Mouse (Mus musculus): ENCODE measurements around the gene Celsr1. TPM values are rescaled to one million over a fixed set of nuclear protein-coding genes. Genes with fewer than 3 reads are reported as not detected.

Gene Celsr1
- polyA plus RNA-seq, 1 experiment from 2014 or later = 3.1 TPM

DNA sequence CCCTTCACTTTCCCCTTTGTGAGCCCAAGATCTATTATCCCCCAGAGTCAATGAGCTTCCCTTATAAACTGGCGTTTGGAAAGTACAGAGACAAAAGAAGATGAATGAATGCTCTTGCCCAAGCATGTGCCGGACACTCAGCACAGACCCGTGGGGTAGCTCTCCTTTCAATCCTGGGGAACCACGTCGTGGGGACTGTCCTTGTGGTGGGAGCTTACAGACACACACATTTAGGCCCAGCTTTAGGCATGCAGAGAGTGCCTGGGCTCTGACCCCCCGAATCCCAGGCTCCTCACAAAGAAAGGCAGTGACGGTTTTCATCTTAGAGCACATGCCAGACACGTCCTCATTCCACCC, 113.7 kb downstream of the Celsr1 start:
- H3K9me3 ChIP-seq = no peaks in the 10 kb centered on the region
- no peaks in the 10 kb centered on the region for H3K36me3 ChIP-seq
- no peaks in the 10 kb centered on the region for H3K27me3 ChIP-seq (replicated peaks)
- no peak overlapping the region for H3K27ac ChIP-seq
- no peak overlapping the region for H3K9ac ChIP-seq
- no peak for ATAC-seq (ENCODE audit: insufficient read depth, low FRiP score, low read depth)
- H3K4me1 ChIP-seq = no peaks in the 10 kb centered on the region
- no peak overlapping the region for H3K4me3 ChIP-seq (replicated peaks)
- 69% methylated on average over 8 of the region's 8 CpGs for WGBS
- H3K4me2 ChIP-seq = no peak overlapping the region

- Histone ChIP-seq H3K36me3 (no peaks in the 10 kb centered on the region), H3K4me1 (no peaks in the 10 kb centered on the region), H3K27ac (no peak overlapping the region), H3K9ac (no peak overlapping the region), H3K27me3 (replicated peaks) (no peaks in the 10 kb centered on the region), H3K4me2 (no peak overlapping the region), H3K9me3 (no peaks in the 10 kb centered on the region), H3K4me3 (replicated peaks) (no peak overlapping the region)
- WGBS = 63% methylated on average over 8 of the region's 8 CpGs
- no peak for ATAC-seq (ENCODE audit: insufficient read depth, low FRiP score, low read depth)
These were observed 114.2 kb downstream of the Celsr1 start for GRCm38 (mm10) chr15:85919191-85919891.

GRCm38 (mm10) chr15:85913605-85914004, 120.0 kb downstream of the Celsr1 start:
- no peak overlapping the region for H3K4me3 ChIP-seq (replicated peaks)
- H3K9me3 ChIP-seq = no peaks in the 10 kb centered on the region
- no peak overlapping the region for H3K27ac ChIP-seq
- no peak overlapping the region for H3K4me2 ChIP-seq
- H3K4me1 ChIP-seq = peaks cover 20% of the 10 kb centered on the region
- no peak for ATAC-seq (ENCODE audit: insufficient read depth, low FRiP score, low read depth)
- H3K36me3 ChIP-seq = no peaks in the 10 kb centered on the region
- H3K9ac ChIP-seq = no peak overlapping the region
- WGBS = 36% methylated on average over 2 of the region's 2 CpGs
- H3K27me3 ChIP-seq (replicated peaks) = no peaks in the 10 kb centered on the region

- 22% methylated on average over 10 of the region's 10 CpGs for WGBS
- H3K4me2 ChIP-seq = 0 out of 2 replicates have a peak overlapping the region, but pooled peaks have one; percentile 10
- H3K27ac ChIP-seq = peak overlapping the region; percentile 60
These were observed 123.6 kb downstream of the Celsr1 start for GRCm38 (mm10) chr15:85909931-85910330.

GRCm38 (mm10) chr15:85909492-85909829, 124.1 kb downstream of the Celsr1 start:
- no peaks in the 10 kb centered on the region for H3K27me3 ChIP-seq (replicated peaks)
- peak; percentile 20; the same call in 1 of the 2 replicates for ATAC-seq (ENCODE audit: insufficient read depth, low FRiP score, low read depth)
- 60% methylated on average over 3 of the region's 3 CpGs for WGBS

More at GRCm38 (mm10) chr15:85909931-85910330, 123.6 kb downstream of the Celsr1 start:
- H3K4me3 ChIP-seq (replicated peaks) = no peak overlapping the region
- no peaks in the 10 kb centered on the region for H3K27me3 ChIP-seq (replicated peaks)
- H3K9me3 ChIP-seq = no peaks in the 10 kb centered on the region
- ATAC-seq (ENCODE audit: insufficient read depth, low FRiP score, low read depth) = peak; percentile 76
- H3K4me1 ChIP-seq = peaks cover 20% of the 10 kb centered on the region
- H3K9ac ChIP-seq = no peak overlapping the region
- H3K36me3 ChIP-seq = no peaks in the 10 kb centered on the region

DNA sequence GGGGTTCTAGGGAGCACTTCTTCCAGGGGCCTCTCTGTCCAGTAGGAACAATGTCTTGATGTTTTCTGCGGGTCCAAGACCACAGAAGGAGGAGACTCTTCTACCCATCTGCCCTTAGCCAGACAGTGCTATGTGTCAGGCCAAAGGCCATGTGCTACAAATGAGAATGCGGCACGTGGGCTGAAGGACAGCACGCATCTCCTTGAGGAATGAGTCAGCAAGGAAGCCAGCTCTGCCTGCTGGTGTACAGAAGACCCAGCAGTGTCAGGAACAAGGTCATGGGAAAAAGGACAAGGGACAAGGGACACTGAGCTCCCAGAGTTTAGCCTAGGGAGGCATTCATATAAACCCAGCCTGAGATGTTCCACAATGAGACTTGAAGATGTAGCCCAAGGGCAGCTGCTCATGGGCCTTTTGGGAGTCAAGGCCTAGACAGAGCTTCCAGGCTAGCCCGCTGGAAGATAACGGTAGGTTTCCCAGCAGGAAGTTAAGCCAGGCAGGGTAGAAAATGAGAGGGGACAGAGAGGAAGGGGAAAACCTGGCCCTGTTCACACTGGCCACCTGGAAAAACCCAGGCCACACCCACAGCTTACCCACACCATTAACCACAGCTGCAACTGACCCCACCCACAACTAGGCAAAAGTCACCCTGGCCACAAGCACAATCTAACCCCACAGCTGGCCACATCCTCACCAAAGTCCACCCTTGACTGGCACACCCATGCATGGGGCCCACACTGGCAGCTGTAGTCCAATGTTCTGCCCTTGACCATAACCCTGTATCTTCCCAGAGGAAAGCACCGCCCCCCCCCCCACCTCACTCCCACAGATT, 124.7 kb downstream of the Celsr1 start:
- 79% methylated on average over 7 of the region's 7 CpGs for WGBS
- no peak overlapping the region for H3K4me3 ChIP-seq (replicated peaks)
- H3K4me2 ChIP-seq = peak overlapping the region; percentile 10; the same call in 1 of the 2 replicates
- H3K27ac ChIP-seq = peak overlapping the region; percentile 57; the same call in 1 of the 2 replicates
- H3K9me3 ChIP-seq = no peaks in the 10 kb centered on the region
- H3K27me3 ChIP-seq (replicated peaks) = no peaks in the 10 kb centered on the region
- no peak for ATAC-seq (ENCODE audit: insufficient read depth, low FRiP score, low read depth)
- no peak overlapping the region for H3K9ac ChIP-seq
- H3K4me1 ChIP-seq = peaks cover 20% of the 10 kb centered on the region
- H3K36me3 ChIP-seq = no peaks in the 10 kb centered on the region

More at GRCm38 (mm10) chr15:85909492-85909829, 124.1 kb downstream of the Celsr1 start:
- Histone ChIP-seq H3K9me3 (no peaks in the 10 kb centered on the region), H3K4me2 (peak overlapping the region; percentile 10; the same call in 1 of the 2 replicates), H3K27ac (peak overlapping the region; percentile 57; the same call in 1 of the 2 replicates), H3K9ac (no peak overlapping the region), H3K4me1 (peaks cover 20% of the 10 kb centered on the region), H3K36me3 (no peaks in the 10 kb centered on the region), H3K4me3 (replicated peaks) (no peak overlapping the region)

DNA sequence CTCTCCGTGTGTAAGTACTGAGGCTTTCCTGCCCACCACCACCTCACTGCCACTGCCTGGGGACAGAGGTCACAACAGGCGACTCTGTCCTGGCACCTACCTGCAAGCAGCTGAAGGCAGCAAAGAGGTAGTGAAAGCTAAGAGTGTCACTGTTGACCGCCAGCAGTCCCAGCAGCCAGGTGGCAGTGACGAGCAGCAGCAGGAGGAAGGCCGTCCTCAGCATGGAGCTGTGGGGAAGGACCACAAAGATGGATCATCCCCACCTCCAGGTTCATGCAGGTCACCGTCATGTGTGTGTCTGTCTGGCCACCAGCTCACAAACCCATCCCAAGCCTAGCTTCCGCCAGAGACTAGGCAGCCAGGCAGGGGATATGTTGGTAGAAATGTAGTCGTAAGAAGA, 129.8 kb downstream of the Celsr1 start:
- no peak for ATAC-seq (ENCODE audit: insufficient read depth, low FRiP score, low read depth)
- H3K36me3 ChIP-seq = no peaks in the 10 kb centered on the region; the same call in 1 of the 2 replicates

DNA sequence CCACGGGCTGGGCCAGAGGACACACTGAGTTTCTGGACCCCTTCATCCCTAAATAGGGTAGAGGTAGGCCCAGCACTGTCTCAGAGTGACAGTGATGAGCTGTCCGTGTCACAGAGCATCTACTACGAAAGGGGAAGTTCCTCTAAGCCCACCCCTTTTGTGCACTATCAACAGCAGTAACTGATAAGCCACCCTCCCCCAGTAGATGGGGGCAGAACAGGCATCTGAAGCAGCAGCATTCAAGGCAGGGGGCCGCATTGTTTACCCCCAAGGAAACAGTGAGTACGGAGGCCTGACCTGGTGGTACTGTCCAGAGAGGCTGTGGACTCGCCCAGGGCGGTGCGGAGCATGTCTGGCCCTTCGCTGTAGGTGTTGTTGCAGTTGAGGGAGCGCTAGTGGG, 131.1 kb downstream of the Celsr1 start:
- ATAC-seq (ENCODE audit: insufficient read depth, low FRiP score, low read depth) = no peak
- 77% methylated on average over 10 of the region's 10 CpGs for WGBS
- H3K36me3 ChIP-seq = peaks cover 7% of the 10 kb centered on the region

More for the DNA sequence above, 129.8 kb downstream of the Celsr1 start:
- Histone ChIP-seq H3K9ac (no peak overlapping the region), H3K4me1 (peaks cover 2% of the 10 kb centered on the region; the same call in 1 of the 2 replicates), H3K27me3 (replicated peaks) (no peaks in the 10 kb centered on the region), H3K4me2 (no peak overlapping the region), H3K9me3 (no peaks in the 10 kb centered on the region), H3K27ac (no peak overlapping the region), H3K4me3 (replicated peaks) (no peak overlapping the region)
- 61% methylated on average over 8 of the region's 8 CpGs for WGBS

DNA sequence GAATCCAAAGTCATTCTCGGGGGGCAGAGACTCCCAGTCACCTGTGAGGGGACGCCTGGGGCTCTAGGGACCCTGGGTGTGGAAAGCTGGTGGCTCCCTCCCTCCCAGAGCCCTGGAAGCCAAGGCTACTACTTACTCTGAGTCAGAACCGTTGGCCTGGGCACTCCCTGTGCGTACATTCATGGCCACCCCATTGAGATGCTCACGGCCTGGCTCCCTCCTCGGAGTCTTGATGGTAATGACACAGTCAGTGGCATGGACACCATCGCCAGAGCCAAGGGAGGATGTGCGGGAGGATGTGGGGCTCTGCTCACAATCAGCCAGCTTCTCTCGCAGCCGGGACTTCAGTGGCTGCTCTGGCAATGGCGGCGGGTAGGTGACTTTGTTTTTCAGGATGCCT, 132.8 kb downstream of the Celsr1 start:
- 81% methylated on average over 12 of the region's 12 CpGs for WGBS
- H3K9ac ChIP-seq = no peak overlapping the region

More for the DNA sequence above, 131.1 kb downstream of the Celsr1 start:
- Histone ChIP-seq H3K4me3 (replicated peaks) (no peak overlapping the region), H3K4me2 (no peak overlapping the region), H3K9me3 (no peaks in the 10 kb centered on the region), H3K9ac (no peak overlapping the region), H3K4me1 (no peaks in the 10 kb centered on the region), H3K27me3 (replicated peaks) (no peaks in the 10 kb centered on the region), H3K27ac (no peak overlapping the region)

GRCm38 (mm10) chr15:85900318-85900717, 133.3 kb downstream of the Celsr1 start:
- no peak overlapping the region for H3K4me2 ChIP-seq
- 69% methylated on average over 8 of the region's 8 CpGs for WGBS

More for the DNA sequence above, 132.8 kb downstream of the Celsr1 start:
- Histone ChIP-seq H3K4me1 (no peaks in the 10 kb centered on the region), H3K27ac (no peak overlapping the region), H3K36me3 (peaks cover 18% of the 10 kb centered on the region), H3K9me3 (no peaks in the 10 kb centered on the region), H3K4me3 (replicated peaks) (no peak overlapping the region), H3K27me3 (replicated peaks) (no peaks in the 10 kb centered on the region), H3K4me2 (no peak overlapping the region)
- ATAC-seq (ENCODE audit: insufficient read depth, low FRiP score, low read depth) = no peak

GRCm38 (mm10) chr15:85899396-85899795, 134.2 kb downstream of the Celsr1 start:
- H3K4me2 ChIP-seq = no peak overlapping the region
- no peaks in the 10 kb centered on the region for H3K4me1 ChIP-seq
- 65% methylated on average over 6 of the region's 6 CpGs for WGBS

More at GRCm38 (mm10) chr15:85900318-85900717, 133.3 kb downstream of the Celsr1 start:
- Histone ChIP-seq H3K27me3 (replicated peaks) (no peaks in the 10 kb centered on the region), H3K4me3 (replicated peaks) (no peak overlapping the region), H3K9me3 (no peaks in the 10 kb centered on the region), H3K9ac (no peak overlapping the region), H3K4me1 (no peaks in the 10 kb centered on the region), H3K27ac (no peak overlapping the region), H3K36me3 (peaks cover 22% of the 10 kb centered on the region)
- ATAC-seq (ENCODE audit: insufficient read depth, low FRiP score, low read depth) = no peak

GRCm38 (mm10) chr15:85897113-85897512, 136.5 kb downstream of the Celsr1 start:
- ATAC-seq (ENCODE audit: insufficient read depth, low FRiP score, low read depth) = no peak
- Histone ChIP-seq H3K27me3 (replicated peaks) (no peaks in the 10 kb centered on the region), H3K4me1 (no peaks in the 10 kb centered on the region), H3K4me2 (no peak overlapping the region), H3K4me3 (replicated peaks) (no peak overlapping the region), H3K36me3 (peaks cover 48% of the 10 kb centered on the region), H3K9me3 (no peaks in the 10 kb centered on the region), H3K27ac (no peak overlapping the region), H3K9ac (no peak overlapping the region)
- 83% methylated on average over 10 of the region's 10 CpGs for WGBS

More at GRCm38 (mm10) chr15:85899396-85899795, 134.2 kb downstream of the Celsr1 start:
- no peak overlapping the region for H3K4me3 ChIP-seq (replicated peaks)
- no peaks in the 10 kb centered on the region for H3K27me3 ChIP-seq (replicated peaks)
- no peak overlapping the region for H3K27ac ChIP-seq
- peaks cover 31% of the 10 kb centered on the region for H3K36me3 ChIP-seq
- no peak for ATAC-seq (ENCODE audit: insufficient read depth, low FRiP score, low read depth)
- no peaks in the 10 kb centered on the region for H3K9me3 ChIP-seq
- H3K9ac ChIP-seq = no peak overlapping the region

Measured in stomach, embryonic 15.5 days (tissue).